Mouse (Mus musculus): Measurements from ENCODE around the gene Uba3. TPM values are rescaled to one million over a fixed set of nuclear protein-coding genes. Genes with fewer than 3 reads are reported as not detected.

Gene Uba3
- total RNA-seq, 2 experiments from 2014 or later: 59.4 to 66.5 TPM

DNA sequence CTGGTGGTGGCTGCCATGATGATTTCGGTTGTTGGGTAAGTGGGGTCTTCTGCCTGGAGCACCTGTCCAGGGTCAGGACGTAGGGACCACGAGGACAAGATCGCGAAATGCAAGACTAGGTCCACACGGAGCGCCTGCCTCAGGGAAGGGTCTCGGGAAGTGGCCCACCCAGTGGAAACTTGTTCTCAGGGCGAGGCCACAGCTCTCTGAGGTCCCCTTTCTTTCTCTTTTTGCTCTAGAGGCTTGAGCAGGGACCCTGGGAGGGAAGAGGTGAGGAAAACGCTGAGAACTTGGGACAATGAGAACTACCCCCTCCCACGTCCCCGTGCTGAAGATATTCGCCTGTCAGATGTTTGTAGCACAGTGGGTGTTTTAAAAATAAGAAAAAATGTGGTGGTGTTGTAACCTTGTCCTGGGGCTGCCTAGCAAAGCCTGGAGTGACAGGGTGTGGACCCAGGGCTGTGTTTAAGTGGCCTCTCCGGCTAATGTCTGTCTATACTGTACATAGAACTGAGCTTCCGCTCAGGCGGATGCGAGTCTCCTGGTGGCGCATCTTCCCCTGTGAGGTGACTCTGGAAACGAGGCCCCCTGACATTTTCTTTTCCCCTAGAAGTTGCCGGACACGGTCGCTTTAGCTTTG is 5.6 kb upstream of the Uba3 start:
- peak; percentile 35 for DNase-seq

DNA sequence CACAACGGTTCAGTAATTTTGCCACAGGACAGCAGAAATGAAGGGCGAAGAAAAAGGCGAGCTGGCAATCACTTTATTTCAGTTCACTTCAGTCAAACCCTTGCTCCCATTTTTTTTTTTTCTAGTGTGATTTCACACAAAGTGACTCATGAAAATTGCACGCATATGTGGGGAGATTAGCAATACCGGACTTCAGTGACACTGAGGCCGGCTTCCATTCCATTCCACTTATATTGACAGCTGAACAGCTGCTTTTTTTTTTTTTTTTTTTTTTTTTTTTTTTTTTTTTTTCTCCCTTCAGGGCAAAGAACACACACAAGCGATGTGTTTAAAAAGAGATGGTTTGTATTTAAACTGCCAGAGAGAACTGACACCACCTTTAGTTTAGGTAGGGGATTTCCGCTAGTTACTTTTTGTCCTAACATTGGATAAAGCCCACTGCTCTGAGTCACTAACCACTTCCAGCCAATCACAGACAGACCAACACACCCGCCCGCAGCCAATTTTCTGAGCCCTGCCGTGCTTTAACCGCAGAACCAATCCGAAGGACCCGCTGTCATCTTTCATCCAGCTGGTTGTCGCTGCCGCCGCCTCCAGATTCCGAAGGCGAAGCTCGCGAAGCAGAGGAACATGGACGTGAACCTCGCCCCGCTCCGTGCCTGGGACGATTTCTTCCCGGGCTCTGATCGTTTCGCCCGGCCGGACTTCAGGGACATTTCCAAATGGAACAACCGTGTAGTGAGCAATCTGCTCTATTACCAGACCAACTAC is 4.9 kb upstream of the Uba3 start, which contains the start of gene Arl6ip5:
Gene Arl6ip5 (plus strand): TSS at position 499 of the 771 bp plus-strand sequence.
- DNase-seq: peak; percentile 91

DNA sequence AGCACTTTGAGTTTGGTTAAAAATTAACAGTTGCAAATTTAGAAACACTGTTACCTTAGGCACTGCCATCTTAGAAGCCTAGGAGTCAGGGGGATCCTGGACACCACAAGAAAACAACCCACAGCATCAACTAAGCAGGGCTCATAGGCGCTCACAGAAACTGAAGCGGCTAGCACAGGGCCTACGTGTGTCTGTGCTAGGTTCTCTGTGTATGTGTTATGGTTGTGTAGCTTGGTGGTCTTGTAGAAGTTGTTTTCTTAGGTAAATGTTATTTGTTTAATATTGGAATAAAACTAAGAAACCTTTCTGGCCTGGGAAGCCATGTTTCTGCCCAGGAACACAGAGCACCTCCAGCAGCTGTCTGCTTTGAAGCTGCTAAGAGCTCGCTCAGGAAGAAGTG is 4.3 kb upstream of the Uba3 start:
- no peak for DNase-seq

DNA sequence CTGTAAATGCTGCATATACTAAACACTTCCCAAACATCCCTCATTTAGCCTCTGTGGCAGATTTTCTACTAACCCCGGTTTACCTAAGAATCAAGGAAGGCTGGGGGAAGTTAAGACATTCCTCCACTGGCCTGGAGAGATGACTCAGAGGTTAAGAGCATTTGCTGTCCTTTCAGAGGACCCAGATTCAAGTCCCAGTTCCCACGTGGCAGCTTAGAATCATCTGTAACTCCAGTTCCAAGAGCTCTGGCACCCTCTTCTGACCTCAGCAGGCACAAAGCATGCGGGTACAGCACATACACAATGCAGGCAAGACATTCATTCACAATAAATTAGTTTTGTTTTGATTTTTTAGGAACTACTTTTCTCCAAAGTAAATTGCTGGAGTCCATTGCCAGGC is 3.8 kb upstream of the Uba3 start:
- DNase-seq: no peak

DNA sequence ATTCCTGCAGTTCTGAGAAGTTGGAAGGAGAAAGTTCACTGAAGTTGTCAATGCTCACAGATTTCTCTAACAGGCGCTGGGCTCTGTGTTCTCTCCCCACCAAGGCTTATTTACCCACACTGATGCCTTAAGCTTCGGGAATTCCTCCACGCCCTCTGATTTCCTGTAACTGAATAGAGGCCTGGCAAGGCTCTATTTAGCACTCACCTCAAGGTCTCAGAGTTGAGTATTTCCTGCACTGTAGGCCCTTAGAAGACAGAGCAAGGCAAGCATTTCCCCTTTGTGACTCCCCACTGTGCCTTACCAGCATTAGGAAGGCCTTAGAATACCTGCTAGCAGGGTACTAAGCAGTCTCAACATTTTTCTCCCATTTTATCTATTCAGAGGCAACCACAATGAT is 3.0 kb upstream of the Uba3 start:
- no peak for DNase-seq

DNA sequence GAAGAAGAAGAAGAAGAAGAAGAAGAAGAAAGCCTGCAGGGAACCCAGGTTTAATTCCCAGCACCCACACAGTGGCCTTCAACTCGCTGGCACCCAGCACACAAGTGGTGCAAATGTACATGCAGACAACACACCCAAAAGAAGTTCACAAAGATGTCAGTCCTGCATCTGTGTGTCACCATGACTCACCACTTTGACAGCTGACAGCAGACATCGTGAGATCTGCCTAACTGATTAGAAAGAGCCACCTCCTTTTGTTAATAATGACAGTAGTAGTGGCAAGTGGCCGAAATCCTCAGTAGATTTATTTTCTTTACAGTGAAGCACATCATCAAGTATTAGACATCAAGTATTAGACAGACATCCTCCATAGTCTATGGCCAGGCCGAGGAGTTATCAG is 1.6 kb upstream of the Uba3 start:
- no peak for DNase-seq

DNA sequence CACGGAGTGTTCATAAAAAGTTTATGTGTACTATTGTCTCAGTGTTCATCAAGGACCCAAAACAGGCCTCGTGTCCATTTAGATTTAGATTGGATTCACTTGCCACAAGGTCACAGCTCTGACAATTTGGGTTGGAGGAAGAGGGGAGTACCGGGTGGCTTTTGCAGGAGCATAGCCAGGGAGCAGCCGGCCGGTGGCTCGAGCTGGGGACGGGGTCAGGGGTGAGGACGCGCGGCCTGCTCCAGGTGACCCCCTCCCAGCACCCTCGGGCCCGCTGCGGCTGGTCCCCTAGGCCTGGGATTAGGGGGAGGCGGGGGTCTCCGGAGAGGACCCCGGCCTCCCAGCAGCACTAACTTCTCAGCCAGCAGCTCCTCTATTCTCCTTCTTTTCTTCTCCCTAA is 495 bp downstream of the Uba3 start:
- peak; percentile 56 for DNase-seq

DNA sequence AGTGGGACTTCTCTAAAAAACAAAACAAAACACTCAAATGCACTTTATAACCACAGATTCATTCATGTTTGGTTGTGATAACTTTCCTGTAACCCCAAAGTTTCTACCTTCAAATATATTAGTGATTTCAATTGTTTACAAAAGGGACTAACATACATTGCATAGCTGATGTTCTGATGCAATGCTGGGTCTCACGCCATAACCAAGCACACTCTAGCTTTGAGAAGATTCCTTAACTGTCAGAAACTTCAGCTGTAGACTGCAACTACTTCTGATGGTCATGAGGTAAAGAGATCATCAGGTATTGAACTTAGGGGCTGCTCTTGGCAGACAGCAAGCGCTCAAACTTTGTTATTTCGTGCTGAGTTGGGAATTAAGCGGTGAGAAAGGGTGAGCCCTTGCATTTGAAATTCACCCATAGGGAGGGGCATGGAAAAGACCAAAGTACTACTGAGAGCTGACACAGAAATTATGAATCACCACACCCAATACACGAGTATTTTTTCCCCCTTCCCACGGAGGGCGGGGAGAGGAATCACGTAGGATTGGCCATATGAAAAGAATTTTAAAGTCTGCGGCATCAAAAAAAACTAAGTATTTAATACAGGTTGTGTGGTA is 1.1 kb downstream of the Uba3 start:
- DNase-seq: no peak

DNA sequence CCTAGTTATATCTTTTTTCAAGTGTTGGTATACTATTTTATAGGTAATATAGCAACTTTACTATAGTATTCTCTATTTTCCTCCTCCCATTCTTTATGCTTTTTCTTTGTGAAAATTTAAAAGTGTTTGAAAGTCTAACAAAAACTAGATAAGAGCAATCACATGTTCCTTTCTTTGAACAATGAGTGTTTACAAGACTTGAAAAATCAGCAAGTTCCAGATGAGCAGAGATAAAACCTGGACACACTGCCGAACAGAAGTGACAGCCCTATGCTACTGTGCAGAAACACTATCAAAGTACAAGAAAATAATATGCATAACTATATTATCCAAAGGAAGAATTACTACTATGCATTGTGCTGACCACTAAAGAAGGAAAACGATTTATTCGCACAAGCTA is 3.0 kb downstream of the Uba3 start:
- DNase-seq: no peak

DNA sequence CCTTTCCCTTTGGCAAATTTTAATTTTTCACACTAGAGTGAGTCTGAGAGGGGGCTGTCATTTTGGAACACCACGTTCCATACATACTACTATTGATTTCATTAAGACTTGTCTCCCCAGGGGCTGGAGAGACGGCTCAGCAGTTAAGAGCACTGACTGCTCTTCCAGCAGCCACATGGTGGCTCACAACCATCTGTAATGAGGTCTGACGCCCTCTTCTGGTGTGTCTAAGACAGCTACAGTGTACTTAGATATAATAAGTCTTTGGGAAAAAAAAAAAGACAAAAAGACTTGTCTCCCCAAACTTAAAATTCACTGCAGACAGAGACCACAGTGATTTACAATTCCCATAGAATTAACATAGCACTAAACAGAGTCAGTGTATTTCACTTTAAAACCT is 5.0 kb downstream of the Uba3 start:
- no peak for DNase-seq

DNA sequence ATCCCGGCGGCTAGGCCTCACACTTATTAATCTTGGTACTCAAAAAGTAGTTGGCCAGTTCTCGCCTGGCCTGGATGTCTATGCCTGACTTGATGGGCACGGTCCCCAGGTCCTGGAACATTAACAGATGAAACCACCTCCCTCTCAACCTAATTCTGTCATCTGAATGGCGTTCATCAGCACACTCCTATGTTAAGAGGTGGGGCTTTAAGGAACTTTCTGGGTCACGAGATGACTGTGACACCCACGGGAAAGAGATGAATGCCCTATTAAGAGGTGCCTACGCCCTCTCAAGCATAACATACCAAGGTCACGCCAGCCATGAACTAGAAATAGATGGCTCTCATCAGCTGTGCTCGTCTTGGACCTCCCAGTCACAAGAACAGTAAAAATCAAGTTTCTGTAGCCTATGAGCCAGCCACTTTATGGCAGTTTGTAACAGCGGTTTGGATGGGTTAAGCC is 26.0 kb downstream of the Uba3 start:
- DNase-seq: no peak

DNA sequence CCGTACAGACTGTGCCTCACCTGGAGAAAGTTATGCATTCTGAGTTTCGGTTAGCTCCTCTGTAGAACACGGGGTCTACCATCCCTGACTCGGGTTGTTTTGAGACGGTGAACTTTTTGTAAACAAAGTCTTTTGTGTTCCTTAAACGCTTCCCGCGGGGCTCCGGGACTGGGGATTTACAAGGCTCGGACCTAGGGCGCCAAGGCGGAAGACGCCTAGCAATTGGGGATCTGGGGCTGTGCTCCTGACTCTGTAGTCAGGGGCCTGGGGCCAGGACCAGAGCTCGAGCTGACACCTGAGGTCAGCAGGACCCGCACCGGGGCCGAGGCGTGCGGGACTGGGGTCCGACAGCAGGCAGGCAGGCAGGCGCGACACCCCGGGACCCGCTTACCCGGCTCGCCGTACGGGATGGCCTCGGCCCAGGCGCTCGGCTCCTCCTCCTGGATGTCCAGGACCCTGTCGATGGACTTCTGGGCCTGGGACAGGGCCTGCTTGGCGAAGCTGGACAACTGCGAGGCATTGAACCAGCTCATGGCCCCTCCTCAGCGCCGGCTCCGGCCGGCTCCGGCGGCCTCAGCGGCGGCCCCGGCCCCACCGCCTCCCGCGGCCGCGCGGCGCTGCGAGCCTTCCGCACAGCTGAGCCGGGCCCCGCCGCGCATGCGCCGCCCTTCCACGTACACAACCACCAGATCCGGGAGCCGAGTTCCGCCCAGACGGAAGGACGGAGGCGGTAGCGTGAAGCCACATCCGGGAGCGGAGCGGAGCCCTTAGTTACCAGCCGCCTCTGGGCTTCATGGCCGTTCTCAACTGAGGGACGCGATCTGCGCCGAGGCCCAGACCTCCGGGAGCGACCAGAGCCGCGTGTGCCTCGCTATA is 26.7 kb downstream of the Uba3 start, which contains the start of gene Tmf1:
Gene Tmf1 (minus strand): TSS at position 632 of the 876 bp plus-strand sequence.
- peak; percentile 97 for DNase-seq

DNA sequence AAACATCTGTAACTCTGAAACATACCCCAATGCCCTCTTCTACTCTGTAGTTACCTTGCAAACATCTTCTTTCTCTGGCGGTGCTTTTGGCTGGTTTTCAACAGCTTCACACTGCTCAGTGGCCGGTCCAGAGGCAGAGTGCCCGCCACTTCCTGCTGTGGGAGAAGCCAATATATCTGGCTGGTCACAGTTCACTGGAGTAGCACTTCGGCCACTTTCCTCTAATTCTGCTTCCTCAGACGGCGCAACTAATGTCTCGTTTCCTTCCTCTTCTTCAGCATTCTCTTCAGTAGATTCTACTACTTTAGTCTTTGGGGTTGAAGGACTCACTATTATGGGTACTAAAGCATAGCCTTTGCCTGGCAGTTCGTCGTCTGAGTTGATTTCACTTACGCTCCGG is 29.7 kb downstream of the Uba3 start:
- peak; percentile 16 for DNase-seq

DNA sequence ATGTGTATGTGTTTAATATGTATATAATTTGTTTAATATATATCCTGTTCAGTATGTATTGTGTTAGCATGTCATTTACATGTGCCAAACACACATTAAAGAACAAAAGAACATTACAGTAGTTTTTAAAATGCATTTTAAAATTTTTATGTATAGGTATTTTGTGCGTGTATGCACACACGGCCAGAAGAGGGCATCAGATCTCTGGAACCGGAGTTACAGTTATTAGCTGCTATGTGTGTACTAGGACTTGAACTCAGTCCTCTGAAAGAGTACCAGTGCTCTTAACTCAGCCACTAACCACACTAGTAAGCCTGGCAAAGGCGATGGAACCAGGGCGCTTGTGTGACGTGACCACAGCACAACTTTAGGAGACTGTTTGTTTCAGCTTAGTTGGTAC is 55.3 kb downstream of the Uba3 start:
- DNase-seq: no peak

DNA sequence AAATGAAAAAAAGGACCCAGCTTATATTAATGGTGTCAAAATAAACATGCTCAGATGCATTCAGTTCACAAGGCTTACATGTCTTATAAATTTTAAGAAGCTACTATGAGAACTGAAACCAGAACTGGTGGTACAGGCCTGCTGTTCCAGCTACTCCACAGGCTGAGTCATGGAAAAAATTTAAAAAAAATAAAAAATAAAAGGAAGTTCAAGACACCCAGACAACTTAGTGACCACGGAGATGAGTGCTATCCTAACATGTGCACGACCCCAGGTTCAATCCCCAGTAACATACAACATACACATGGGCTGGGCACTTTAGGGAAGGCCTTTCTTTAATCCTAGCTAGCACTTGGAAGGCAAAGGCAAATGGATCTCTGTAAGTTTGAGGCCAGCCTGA is 55.7 kb downstream of the Uba3 start:
- DNase-seq: no peak

DNA sequence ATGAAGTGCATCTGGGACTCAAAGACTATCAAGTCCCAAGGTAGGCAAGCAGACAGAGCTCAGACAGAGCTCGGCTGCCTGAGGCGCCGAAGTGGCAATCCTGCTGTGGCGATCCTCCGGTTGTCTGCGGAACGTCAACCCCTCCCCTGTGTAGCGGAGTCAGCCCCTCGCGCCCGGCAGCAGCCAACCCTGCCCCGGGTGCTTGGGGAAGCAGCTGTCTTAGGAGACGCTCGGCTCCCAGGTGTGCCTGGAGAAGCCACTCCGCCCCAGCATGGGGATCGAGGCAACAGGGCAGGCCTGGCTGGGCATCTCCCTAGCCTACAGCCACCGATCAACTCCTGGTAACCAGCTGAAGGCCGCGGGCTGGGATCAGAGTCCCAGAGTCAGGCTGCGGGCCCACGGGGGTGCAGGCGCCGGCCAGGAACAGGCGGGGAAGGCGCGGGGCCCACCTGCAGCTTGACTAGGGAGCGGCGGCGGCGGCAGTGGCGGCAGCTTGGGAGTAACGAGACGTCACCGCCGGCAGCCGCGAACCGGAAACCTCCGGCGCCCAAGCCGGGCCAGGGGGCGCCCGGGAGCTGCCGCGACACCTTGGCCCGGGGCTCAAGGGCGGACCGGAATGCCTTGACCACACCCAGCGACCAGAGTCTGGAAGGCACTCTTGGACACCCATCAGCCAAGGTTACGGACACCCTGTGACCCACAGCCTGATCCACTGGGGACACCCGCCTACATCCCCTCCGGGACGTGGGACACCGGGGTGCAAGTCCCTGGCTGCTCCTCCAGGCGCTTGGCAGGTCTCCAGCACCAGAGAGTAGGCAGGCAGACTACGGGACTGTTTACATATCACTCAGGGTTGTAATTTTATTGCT is 56.8 kb downstream of the Uba3 start, which contains the start of gene Eogt:
Gene Eogt (minus strand): TSS at position 800 of the 869 bp plus-strand sequence.
- peak; percentile 88 for DNase-seq

DNA sequence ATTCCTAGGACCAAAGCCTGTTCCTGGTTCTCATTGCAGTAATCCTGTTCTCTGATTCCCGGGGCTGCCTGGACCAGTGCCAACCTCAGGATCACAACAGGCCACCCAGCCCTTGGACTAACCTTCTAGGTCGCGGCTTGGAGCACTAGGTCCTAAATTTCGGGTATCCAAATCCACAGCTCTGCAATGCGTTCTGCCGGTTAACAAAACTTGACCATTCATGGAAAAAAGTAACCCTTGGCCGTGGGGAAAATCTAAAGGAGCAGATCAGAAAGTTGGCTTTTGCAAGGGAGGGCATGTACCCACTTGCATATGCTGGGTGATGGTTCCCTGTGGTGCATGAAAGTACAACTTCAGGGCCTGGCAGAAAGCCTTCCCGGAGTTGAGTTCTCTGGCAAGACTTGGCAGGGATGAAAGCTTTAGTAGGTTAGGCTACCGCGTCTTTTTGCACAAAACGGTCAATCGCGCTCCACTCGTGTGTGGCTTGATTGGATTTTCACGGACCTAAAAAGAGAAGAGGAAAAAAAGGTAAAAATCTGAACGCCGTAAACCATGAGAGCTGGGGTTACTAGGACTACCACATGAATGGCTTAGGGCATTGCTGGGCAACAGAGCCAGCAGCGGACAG is 57.6 kb downstream of the Uba3 start:
- peak; percentile 81 for DNase-seq

DNA sequence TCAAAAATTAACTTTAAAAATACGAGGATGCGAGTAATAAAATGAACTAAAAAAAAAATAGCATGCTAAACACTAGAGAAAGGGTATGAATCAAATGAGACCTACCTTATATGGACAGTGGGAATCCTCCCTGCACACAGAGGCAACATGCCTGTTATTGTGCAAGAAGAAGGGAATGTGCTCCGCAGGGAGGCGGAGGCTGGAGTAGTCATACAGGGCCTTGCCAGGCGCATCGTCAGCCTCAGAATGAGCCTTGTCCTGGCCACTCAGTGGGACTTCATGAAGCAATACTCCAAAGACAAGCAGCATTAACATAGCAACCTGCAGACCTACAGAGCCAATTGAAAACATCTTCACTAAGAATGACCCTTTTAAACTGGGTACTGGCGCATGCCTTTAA is 60.3 kb downstream of the Uba3 start:
- peak; percentile 77 for DNase-seq

DNA sequence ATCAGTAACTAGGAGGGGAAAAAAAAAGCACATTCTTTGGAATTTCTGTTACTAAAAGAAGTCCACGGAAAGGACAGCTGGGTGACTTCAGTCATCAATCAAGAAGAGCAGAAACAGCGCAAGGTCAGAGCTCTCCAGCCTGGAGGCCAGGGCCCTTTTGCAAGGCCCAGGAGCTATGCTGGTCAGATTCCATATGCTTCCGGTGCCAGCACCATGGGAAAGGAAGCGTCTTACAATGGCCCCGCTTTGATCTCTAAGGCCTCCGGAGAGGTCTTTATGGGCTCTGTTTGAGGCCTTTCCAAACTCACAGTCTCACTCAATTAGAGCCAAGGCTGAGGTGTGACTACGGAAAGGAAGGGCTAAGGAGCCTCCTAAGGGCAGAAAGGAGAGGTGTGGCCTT is 61.1 kb downstream of the Uba3 start:
- DNase-seq: peak; percentile 82

DNA sequence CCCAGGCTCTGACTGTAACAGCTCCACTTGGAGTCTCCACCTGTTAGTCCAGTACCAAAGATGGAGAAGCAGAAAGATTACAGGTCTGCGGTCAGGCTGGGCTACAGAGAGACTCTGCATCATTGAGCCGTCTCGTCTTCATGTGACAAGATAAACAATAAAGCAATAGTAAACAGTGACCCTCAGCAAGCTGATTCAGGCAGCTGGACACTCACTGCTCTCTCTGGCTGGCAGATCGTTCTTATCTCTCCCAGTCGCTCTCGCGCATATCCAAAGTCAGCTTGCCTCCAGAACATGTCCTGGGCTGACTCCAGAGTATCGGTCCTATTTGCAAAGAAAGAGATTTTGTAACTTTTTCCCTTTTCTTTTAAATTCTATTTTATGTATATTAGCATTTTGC is 62.8 kb downstream of the Uba3 start:
- DNase-seq: peak; percentile 33

DNA sequence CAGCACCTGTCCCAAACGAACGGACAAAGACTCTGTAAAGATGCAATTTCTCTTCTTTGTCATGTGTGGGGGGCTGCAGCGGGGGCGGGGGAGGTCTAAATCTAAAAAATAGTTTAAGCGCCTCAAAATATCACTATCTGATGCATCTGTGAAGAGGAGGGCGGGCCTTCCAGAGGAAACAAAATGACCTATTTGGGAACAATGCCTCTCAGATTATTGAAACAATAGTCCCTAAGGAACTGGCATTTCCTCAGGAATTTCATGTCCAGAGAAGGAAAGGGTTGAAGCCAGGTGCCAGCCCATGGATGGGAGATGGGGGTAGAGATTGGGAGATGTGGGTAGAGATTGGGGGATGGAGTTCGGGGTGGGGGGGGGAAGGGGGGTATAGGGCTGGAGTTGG is 63.6 kb downstream of the Uba3 start:
- no peak for DNase-seq
